Mouse (Mus musculus): ENCODE results near the gene Plekhg4. TPM values are rescaled to one million over a fixed set of nuclear protein-coding genes. Genes with fewer than 3 reads are reported as not detected.
A peak's percentile ranks its signal among the peaks of the same experiment; 100 is the strongest.

Gene Plekhg4
- polyA plus RNA-seq, 1 experiment from 2014 or later, result 0.09 TPM

DNA sequence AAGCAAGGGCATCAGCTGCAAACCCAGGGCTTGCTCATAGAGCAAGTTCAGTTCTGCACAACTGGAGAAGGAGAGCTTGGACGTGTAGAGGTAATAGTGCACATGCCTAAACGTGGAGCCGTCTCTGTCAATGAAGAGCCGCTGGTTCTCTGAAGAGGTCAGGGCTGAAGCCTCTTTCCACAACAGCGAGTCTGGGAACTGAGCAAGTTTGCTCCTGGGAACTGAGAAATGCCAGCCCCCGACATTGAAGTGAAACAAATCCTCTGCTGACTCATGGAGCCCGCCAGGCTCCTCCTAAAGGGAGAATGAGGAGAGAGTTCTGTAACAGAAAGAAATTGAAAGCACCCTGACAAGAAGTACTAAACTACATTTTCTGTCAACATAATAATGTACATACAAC lies 35.3 kb downstream of the Plekhg4 start:
- peaks cover 19% of the 10 kb centered on the region for H3K27me3 ChIP-seq
- H3K27ac ChIP-seq, result no peak overlapping the region
- no peak overlapping the region for H3K4me3 ChIP-seq (replicated peaks)
- DNase-seq, result no peak
- 61% methylated on average over 7 of the region's 7 CpGs for WGBS (ENCODE audit: insufficient replicate concordance)
- H3K9ac ChIP-seq, result no peak overlapping the region
- H3K4me2 ChIP-seq, result no peak overlapping the region
- no peak for ATAC-seq (ENCODE audit: low read depth)
- peaks cover 2% of the 10 kb centered on the region for H3K4me1 ChIP-seq (replicated peaks)
- H3K9me3 ChIP-seq (replicated peaks), result no peaks in the 10 kb centered on the region
- no peaks in the 10 kb centered on the region for H3K36me3 ChIP-seq

DNA sequence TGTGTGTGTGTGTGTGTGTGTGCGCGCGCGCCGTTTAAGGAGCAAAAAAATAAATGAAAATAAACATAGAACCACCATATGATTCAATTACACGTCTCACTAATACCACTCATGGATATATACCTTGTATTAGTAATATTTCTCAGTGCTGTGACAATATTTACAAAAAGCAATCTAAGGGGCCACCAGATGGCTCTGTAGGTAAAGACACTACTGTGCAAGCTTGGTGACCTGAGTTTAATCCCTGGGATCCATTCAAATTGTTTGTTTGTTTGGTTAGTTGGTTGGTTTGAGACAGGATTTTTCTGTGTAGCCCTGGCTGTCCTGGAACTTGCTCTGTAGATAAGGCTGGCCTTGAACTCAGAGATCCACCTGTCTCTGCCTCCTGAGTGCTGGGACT lies 36.9 kb downstream of the Plekhg4 start:
- no peak for ATAC-seq (ENCODE audit: low read depth)
- Histone ChIP-seq H3K9me3 (replicated peaks) (no peaks in the 10 kb centered on the region), H3K9ac (no peak overlapping the region), H3K4me2 (no peak overlapping the region), H3K27me3 (peaks cover 35% of the 10 kb centered on the region), H3K4me1 (replicated peaks) (peaks cover 9% of the 10 kb centered on the region), H3K36me3 (no peaks in the 10 kb centered on the region), H3K27ac (no peak overlapping the region), H3K4me3 (replicated peaks) (no peak overlapping the region)
- no peak for DNase-seq
- WGBS (ENCODE audit: insufficient replicate concordance), result 85% methylated on average over 6 of the region's 6 CpGs

- ATAC-seq (ENCODE audit: low read depth) (peak; percentile 84), DNase-seq (peak; percentile 67)
- Histone ChIP-seq H3K4me1 (replicated peaks) (peaks cover 9% of the 10 kb centered on the region), H3K36me3 (no peaks in the 10 kb centered on the region), H3K27ac (no peak within 1 kb of the TSS), H3K4me3 (replicated peaks) (peak within 1 kb of the TSS; percentile 44), H3K4me2 (peak within 1 kb of the TSS; percentile 64), H3K9me3 (replicated peaks) (no peaks in the 10 kb centered on the region), H3K27me3 (peaks cover 53% of the 10 kb centered on the region), H3K9ac (no peak within 1 kb of the TSS)
- 1% methylated on average over 34 of the region's 34 CpGs for WGBS (ENCODE audit: insufficient replicate concordance)
These were observed 40.3 kb downstream of the Plekhg4 start, which contains the start of the genes Kctd19 and Lrrc36 for GRCm38 (mm10) chr8:105413391-105413790. TSS of gene Kctd19 (minus strand) at chr8:105413502. TSS of gene Lrrc36 (plus strand) at chr8:105413571.

DNA sequence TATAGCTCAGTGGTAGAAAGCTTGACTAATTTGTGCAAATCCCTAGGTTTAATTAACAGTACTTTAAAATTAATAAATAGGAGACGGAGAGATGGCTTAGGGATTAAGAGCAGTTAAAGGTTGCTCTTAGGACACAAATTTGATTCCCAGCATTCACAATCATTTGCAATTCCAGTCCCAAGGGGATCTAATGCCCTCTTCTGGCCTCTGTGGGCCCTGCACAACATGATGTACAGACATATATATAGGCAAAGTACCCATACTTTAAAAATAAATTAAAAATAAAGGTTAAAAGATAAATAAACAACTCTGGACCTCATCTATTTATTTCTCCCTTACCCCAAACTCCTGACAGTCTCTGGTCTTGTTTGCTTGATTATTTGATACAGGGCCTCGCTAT lies 45.9 kb downstream of the Plekhg4 start:
- no peak overlapping the region for H3K4me2 ChIP-seq
- DNase-seq (no peak), ATAC-seq (ENCODE audit: low read depth) (no peak)
- H3K4me3 ChIP-seq (replicated peaks), result no peak overlapping the region
- H3K27ac ChIP-seq, result no peak overlapping the region
- 66% methylated on average over 2 of the region's 2 CpGs for WGBS (ENCODE audit: insufficient replicate concordance)
- H3K36me3 ChIP-seq, result no peaks in the 10 kb centered on the region
- H3K27me3 ChIP-seq, result peaks cover 28% of the 10 kb centered on the region
- H3K9me3 ChIP-seq (replicated peaks), result no peaks in the 10 kb centered on the region
- H3K4me1 ChIP-seq (replicated peaks), result peaks cover under 1% of the 10 kb centered on the region; the same call in 1 of the 2 replicates
- H3K9ac ChIP-seq, result no peak overlapping the region

DNA sequence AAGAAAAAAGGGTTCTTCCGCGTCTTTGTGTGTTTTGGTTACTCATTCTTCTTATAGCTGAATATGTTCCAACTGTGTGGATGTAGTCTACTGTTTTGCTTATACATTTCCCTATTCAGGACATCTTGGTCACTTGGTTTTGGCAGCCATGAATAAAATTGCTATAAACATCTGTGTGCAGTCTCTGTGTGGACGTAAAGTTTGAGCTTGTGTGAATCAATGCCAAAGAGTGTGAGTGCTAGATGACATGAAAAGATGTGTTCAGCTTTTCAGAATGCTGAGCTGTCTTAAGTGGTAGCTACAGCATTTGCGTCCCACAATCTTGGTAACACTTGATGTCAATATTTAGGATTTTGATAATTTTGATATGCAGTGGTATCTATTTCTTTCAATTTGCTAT lies 46.7 kb downstream of the Plekhg4 start:
- H3K4me1 ChIP-seq (replicated peaks), result no peaks in the 10 kb centered on the region
- H3K9me3 ChIP-seq (replicated peaks), result no peaks in the 10 kb centered on the region
- no peak overlapping the region for H3K27ac ChIP-seq
- H3K9ac ChIP-seq, result no peak overlapping the region
- DNase-seq (no peak), ATAC-seq (ENCODE audit: low read depth) (no peak)
- WGBS (ENCODE audit: insufficient replicate concordance), result 83% methylated on average over 4 of the region's 4 CpGs
- H3K27me3 ChIP-seq, result peaks cover 24% of the 10 kb centered on the region
- H3K4me2 ChIP-seq, result no peak overlapping the region
- H3K4me3 ChIP-seq (replicated peaks), result no peak overlapping the region
- no peaks in the 10 kb centered on the region for H3K36me3 ChIP-seq

- no peak overlapping the region for H3K4me3 ChIP-seq (replicated peaks)
- H3K27ac ChIP-seq, result no peak overlapping the region
- WGBS (ENCODE audit: insufficient replicate concordance), result 60% methylated on average over 1 of the region's 1 CpGs
- no peak for DNase-seq
- no peaks in the 10 kb centered on the region for H3K4me1 ChIP-seq (replicated peaks)
- H3K36me3 ChIP-seq, result no peaks in the 10 kb centered on the region
- H3K9me3 ChIP-seq (replicated peaks), result no peaks in the 10 kb centered on the region
- H3K9ac ChIP-seq, result no peak overlapping the region
- ATAC-seq (ENCODE audit: low read depth), result no peak
- 0 out of 2 replicates have a peak, but pooled peaks cover 13% of the 10 kb centered on the region for H3K27me3 ChIP-seq
- no peak overlapping the region for H3K4me2 ChIP-seq
These were observed 48.9 kb downstream of the Plekhg4 start for GRCm38 (mm10) chr8:105422006-105422405.

DNA sequence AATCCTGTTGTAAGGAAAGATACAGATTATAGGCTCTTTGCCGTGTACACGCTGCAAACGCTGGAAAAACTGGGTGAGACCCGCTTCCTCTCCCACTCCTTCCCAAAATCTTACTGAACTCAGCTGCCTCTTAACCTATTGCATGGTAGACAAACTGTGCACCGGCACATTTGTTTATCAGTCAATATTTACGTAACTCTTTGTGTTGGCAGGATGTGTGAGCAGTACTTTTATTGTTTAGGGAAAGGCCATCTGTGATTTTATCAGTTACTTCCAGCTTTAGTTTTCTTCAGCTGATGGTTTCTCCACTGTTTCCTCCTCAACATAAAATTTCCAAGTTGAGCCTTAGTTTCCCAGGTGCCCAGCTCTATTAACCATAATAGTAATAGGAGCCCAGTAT lies 53.8 kb downstream of the Plekhg4 start:
- H3K36me3 ChIP-seq, result no peaks in the 10 kb centered on the region
- no peak overlapping the region for H3K4me2 ChIP-seq
- ATAC-seq (ENCODE audit: low read depth) (no peak), DNase-seq (no peak)
- H3K4me3 ChIP-seq (replicated peaks), result no peak overlapping the region
- no peak overlapping the region for H3K27ac ChIP-seq
- H3K27me3 ChIP-seq, result 0 out of 2 replicates have a peak, but pooled peaks cover 7% of the 10 kb centered on the region
- 34% methylated on average over 6 of the region's 6 CpGs for WGBS (ENCODE audit: insufficient replicate concordance)
- H3K4me1 ChIP-seq (replicated peaks), result no peaks in the 10 kb centered on the region
- H3K9me3 ChIP-seq (replicated peaks), result no peaks in the 10 kb centered on the region
- H3K9ac ChIP-seq, result no peak overlapping the region

GRCm38 (mm10) chr8:105431743-105432515 lies 58.9 kb downstream of the Plekhg4 start:
- H3K36me3 ChIP-seq, result no peaks in the 10 kb centered on the region
- H3K9ac ChIP-seq, result no peak overlapping the region
- H3K27ac ChIP-seq, result no peak overlapping the region
- ATAC-seq (ENCODE audit: low read depth) (no peak), DNase-seq (no peak)
- no peak overlapping the region for H3K4me3 ChIP-seq (replicated peaks)
- H3K27me3 ChIP-seq, result peaks cover 25% of the 10 kb centered on the region
- WGBS (ENCODE audit: insufficient replicate concordance), result 54% methylated on average over 7 of the region's 7 CpGs
- no peak overlapping the region for H3K4me2 ChIP-seq
- H3K4me1 ChIP-seq (replicated peaks), result no peaks in the 10 kb centered on the region
- H3K9me3 ChIP-seq (replicated peaks), result no peaks in the 10 kb centered on the region

Other genes starting within 250 kb of the Plekhg4 start
- not detected in 2 replicates for gene Ces4a, start 241.5 kb upstream of the Plekhg4 start, polyA plus RNA-seq (2015; fragmentation: Nextera tagmentation; extraction: Ambion mirVana)
- gene Cbfb, start 202.6 kb upstream of the Plekhg4 start, polyA plus RNA-seq (2015; fragmentation: Nextera tagmentation; extraction: Ambion mirVana), result 8.9 and 11.5 TPM in 2 replicates
- 13.5 and 16.0 TPM in 2 replicates for gene D230025D16Rik, start 148.1 kb upstream of the Plekhg4 start, polyA plus RNA-seq (2015; fragmentation: Nextera tagmentation; extraction: Ambion mirVana)
- 2.3 and 3.2 TPM in 2 replicates for gene B3gnt9, start 118.1 kb upstream of the Plekhg4 start, polyA plus RNA-seq (2015; fragmentation: Nextera tagmentation; extraction: Ambion mirVana)
- 16.2 and 16.7 TPM in 2 replicates for gene Tradd, start 108.7 kb upstream of the Plekhg4 start, polyA plus RNA-seq (2015; fragmentation: Nextera tagmentation; extraction: Ambion mirVana)
- 0.98 and 1.1 TPM in 2 replicates for gene Fbxl8, start 108.6 kb upstream of the Plekhg4 start, polyA plus RNA-seq (2015; fragmentation: Nextera tagmentation; extraction: Ambion mirVana)
- 0.10 TPM in 1 of 2 replicates, not detected in the other for gene Hsf4, start 103.5 kb upstream of the Plekhg4 start, polyA plus RNA-seq (2015; fragmentation: Nextera tagmentation; extraction: Ambion mirVana)
- gene Nol3, start 97.1 kb upstream of the Plekhg4 start, polyA plus RNA-seq (2015; fragmentation: Nextera tagmentation; extraction: Ambion mirVana), result 0.10 and 0.14 TPM in 2 replicates
- gene 4931428F04Rik, start 83.4 kb upstream of the Plekhg4 start, polyA plus RNA-seq (2015; fragmentation: Nextera tagmentation; extraction: Ambion mirVana), result 0.60 and 1.1 TPM in 2 replicates
- 6.2 and 6.7 TPM in 2 replicates for gene Exoc3l, start 77.2 kb upstream of the Plekhg4 start, polyA plus RNA-seq (2015; fragmentation: Nextera tagmentation; extraction: Ambion mirVana)
- gene E2f4, start 75.6 kb upstream of the Plekhg4 start, polyA plus RNA-seq (2015; fragmentation: Nextera tagmentation; extraction: Ambion mirVana), result 187 and 232 TPM in 2 replicates
- 2.1 and 2.8 TPM in 2 replicates for gene Elmo3, start 67.7 kb upstream of the Plekhg4 start, polyA plus RNA-seq (2015; fragmentation: Nextera tagmentation; extraction: Ambion mirVana)
- 9.4 and 9.5 TPM in 2 replicates for gene Lrrc29, start 47.0 kb upstream of the Plekhg4 start, polyA plus RNA-seq (2015; fragmentation: Nextera tagmentation; extraction: Ambion mirVana)
- gene Tmem208, start 46.9 kb upstream of the Plekhg4 start, polyA plus RNA-seq (2015; fragmentation: Nextera tagmentation; extraction: Ambion mirVana), result 103 and 108 TPM in 2 replicates
- gene Fhod1, start 25.3 kb upstream of the Plekhg4 start, polyA plus RNA-seq (2015; fragmentation: Nextera tagmentation; extraction: Ambion mirVana), result 0.66 and 0.71 TPM in 2 replicates
- gene Slc9a5, start 24.4 kb upstream of the Plekhg4 start, polyA plus RNA-seq (2015; fragmentation: Nextera tagmentation; extraction: Ambion mirVana), result 0.14 and 0.15 TPM in 2 replicates
- gene Kctd19, start 40.2 kb downstream of the Plekhg4 start, polyA plus RNA-seq (2015; fragmentation: Nextera tagmentation; extraction: Ambion mirVana), result not detected in 2 replicates
- gene Lrrc36, start 40.3 kb downstream of the Plekhg4 start, polyA plus RNA-seq (2015; fragmentation: Nextera tagmentation; extraction: Ambion mirVana), result 0.15 and 0.16 TPM in 2 replicates
- 1.6 and 1.8 TPM in 2 replicates for gene Tppp3, start 98.3 kb downstream of the Plekhg4 start, polyA plus RNA-seq (2015; fragmentation: Nextera tagmentation; extraction: Ambion mirVana)
- gene Zdhhc1, start 123.6 kb downstream of the Plekhg4 start, polyA plus RNA-seq (2015; fragmentation: Nextera tagmentation; extraction: Ambion mirVana), result 2.1 TPM in 2 replicates
- 1.5 and 2.2 TPM in 2 replicates for gene Hsd11b2, start 145.5 kb downstream of the Plekhg4 start, polyA plus RNA-seq (2015; fragmentation: Nextera tagmentation; extraction: Ambion mirVana)
- gene Atp6v0d1, start 192.8 kb downstream of the Plekhg4 start, polyA plus RNA-seq (2015; fragmentation: Nextera tagmentation; extraction: Ambion mirVana), result 49.4 and 52.7 TPM in 2 replicates
- gene Ripor1, start 232.0 kb downstream of the Plekhg4 start, polyA plus RNA-seq (2015; fragmentation: Nextera tagmentation; extraction: Ambion mirVana), result 7.2 and 9.0 TPM in 2 replicates